Mouse (Mus musculus) brown adipose tissue, adult 24 weeks (tissue): ENCODE measurements around the gene Hmga2. TPM values are rescaled to one million over a fixed set of nuclear protein-coding genes. Genes with fewer than 3 reads are reported as not detected.

ENCODE experiments used
- H3K27ac ChIP-seq: fragments of 200-500 bp; replicated peaks from 2 replicates; pipeline ENCODE4 v1.5.1; 2012; ENCODE audit warnings: low read depth, mild to moderate bottlenecking, low read length
- H3K4me1 ChIP-seq: fragments of 200-500 bp; 2 replicates; pipeline ENCODE4 v1.6.1; 2012; ENCODE audit warnings: low read length, mixed read lengths; ENCODE audit not compliant: control insufficient read depth, insufficient read depth, insufficient read length
- H3K4me3 ChIP-seq: fragments of 200-500 bp; 2 replicates; pipeline ENCODE4 v1.5.1; 2012; ENCODE audit warnings: low read depth, mild to moderate bottlenecking, low read length, moderate library complexity; ENCODE audit not compliant: insufficient read depth
- polyA plus RNA-seq: library from polyadenylated mRNA; stranded (reverse); fragments of >200 nt; gene quantifications from 2 replicates; pipeline ENCODE4 v1.2.4, GENCODE M21; 2012; ENCODE audit not compliant: missing spikeins, insufficient read depth, insufficient read length

The Hmga2 gene
- polyA plus RNA-seq, 1 experiment = not detected

DNA sequence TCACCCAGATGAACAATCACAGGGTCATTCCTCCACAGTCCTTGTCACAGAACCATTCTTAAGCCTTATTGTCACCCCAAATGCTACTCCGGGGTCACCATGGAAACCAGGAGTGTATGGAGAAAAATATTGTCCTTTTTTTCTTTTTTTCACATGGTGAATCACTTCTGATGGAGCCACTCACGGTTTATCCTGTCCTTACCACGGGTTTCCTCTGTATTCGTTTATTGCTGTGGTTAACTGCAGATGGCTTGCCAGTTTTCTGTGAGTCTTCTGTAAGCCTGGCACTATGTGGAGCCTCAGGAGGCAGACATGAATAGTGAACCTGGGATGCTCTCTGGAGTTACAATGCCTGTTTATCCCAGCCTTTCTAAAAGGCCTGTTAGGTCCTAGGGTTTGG, 53.4 kb downstream of the Hmga2 start:
- Histone ChIP-seq H3K27ac (no peak overlapping the region), H3K4me1 (no peaks in the 10 kb centered on the region), H3K4me3 (no peak overlapping the region)

DNA sequence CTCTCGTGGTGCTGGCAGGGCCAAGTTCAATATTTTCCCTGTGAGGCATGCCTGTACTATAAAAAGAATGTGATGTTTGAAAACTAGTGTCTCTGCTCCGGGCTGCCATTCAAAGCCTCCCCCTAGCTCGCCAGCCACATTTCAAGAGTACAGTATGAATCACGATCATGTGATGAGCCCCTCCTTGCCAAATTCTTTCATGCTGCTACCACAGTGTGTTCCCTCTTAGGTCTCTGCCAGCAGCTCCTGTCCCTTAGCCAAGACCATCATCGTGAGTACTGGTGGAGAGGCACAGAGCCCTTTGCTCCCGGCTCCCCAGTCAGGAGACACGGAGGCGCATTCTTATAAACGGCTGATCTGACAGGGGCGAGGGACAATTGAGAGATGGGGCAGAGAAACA, 54.2 kb downstream of the Hmga2 start:
- Histone ChIP-seq H3K27ac (no peak overlapping the region), H3K4me1 (no peaks in the 10 kb centered on the region), H3K4me3 (no peak overlapping the region)

DNA sequence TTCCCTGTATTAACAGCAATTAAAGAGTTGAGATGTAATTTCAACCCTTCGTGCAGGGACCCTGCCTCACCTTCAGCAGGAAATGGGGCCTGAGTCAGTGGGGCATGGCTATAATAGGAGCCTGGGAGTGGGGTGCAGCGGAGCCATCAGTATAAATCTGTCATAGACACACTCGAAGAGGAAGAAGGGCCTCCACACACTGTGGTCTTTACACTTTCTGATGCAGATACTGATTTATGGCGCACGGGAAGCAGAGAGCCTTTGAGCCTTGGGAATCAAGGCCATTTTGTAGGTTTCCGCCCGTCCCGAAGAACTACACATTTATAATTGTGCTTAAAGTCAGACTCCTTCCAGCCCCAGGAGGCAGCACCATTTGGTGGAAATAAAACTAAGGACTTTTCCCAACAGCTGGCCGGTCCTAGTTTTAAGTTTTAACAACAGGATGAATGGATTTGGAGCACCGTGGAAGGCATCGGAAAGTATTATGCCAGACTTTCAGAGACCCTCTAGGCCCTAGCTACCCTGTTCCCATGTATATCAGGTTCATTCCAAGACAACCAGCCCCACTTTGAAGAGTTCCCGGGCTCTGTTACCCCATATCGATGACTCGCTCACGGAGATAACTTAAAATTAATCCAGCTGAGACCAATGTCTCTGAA, 55.2 kb downstream of the Hmga2 start:
- Histone ChIP-seq H3K27ac (no peak overlapping the region), H3K4me1 (no peaks in the 10 kb centered on the region), H3K4me3 (no peak overlapping the region)

DNA sequence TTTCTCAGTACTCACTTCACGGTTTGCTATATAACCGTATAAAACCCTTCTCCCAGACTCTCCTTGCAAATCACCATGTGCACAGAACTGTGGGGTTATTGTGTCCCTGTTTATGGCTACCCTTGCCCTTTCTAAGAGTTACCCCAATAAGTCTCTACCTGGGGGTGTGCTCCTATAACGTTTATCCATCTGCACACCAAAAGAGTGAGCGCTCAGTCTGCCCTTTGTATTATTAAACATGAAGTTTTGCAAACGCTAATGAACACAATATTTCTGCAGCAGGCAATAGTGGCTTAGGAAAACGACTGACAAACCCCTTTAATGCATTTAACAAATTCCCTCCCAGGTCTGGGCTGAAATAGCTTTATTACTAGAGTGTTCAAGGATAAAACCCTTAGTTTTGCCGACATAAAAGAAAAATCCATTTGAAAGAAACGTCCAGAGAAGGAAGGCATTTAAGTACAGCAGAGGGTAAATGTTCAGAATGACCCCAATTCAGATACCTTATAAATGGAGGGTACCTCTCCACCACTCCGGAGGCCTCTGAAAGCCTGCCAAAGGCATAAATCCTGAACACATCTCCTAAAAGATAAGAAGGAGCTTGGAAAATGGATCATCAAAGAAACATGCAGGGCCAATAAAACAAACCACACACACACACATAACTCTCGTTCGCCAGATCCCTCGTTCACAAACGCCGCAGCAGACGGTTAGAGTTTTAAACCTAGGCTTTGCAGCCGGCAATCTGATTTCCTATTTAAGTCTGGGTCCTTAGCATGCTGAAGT, 57.3 kb downstream of the Hmga2 start:
- Histone ChIP-seq H3K27ac (no peak overlapping the region), H3K4me1 (no peaks in the 10 kb centered on the region), H3K4me3 (no peak overlapping the region)

DNA sequence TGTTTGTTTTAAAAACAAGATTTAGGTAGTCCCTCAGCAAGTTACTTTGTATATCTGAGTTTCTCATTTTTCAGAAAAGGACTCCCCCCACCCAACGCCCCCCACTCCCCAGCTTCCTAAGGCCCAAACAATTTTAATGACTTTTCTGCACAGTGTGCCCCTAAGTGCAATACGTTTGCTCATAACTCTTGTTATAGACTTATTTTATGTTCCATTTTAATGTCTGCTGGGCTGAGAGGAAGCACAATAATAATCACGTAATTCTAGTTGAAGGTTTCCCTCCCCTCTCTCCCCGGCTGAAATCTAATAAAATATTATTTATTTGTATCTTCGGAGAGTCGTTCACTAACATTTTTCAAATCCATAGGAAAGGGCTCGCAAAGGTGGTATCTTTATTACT, 58.1 kb downstream of the Hmga2 start:
- Histone ChIP-seq H3K4me1 (no peaks in the 10 kb centered on the region), H3K27ac (no peak overlapping the region)

DNA sequence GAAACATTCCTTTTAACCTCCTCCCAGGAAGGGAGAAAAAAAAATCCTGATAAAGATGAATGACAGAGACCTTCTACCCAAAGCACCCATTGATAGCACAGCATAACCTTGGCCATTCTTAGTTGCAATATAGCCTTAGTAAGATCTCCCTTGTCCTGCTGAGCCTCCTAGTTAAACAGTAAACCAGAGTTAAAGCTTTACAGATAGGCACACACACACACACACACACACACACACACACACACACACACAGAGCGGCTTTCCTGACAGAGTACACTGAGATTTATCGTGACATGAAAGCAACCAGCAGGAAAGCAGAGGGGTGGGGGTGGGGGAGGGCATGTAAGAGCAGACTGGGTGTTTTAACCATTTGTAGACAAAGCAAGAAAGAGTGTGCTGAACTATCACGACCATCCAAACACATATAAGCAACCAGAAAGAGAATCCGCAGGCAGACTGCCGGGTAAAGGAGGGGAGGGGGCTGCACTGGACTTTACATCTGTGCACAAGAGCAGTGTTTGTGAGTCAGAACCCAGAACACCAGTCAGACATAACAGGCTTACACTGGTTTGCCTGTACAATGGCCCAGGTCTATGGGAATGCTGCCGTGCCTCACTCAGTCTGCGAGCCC, 58.7 kb downstream of the Hmga2 start:
- no peak overlapping the region for H3K4me3 ChIP-seq
- no peak overlapping the region for H3K27ac ChIP-seq

More for the DNA sequence above, 58.1 kb downstream of the Hmga2 start:
- no peak overlapping the region for H3K4me3 ChIP-seq

DNA sequence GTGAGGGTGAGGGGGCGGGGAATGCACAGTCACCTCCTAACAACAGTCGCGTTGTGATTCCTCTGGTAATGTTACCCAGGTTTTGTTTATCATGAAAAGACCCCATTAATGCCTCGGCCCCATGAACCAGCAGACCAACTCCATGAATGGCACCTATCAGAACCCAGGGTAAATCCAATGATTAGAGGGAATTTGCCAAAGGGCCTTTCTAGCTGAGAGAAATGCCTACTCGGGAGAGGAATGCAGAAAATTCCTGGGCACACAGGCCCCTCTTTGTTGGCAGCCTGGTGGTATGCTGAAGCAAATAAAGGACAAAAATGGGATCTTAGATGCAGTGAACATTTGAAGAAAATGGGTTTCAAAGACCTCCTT, 59.2 kb downstream of the Hmga2 start:
- Histone ChIP-seq H3K4me3 (no peak overlapping the region), H3K4me1 (no peaks in the 10 kb centered on the region), H3K27ac (no peak overlapping the region)

More for the DNA sequence above, 58.7 kb downstream of the Hmga2 start:
- no peaks in the 10 kb centered on the region for H3K4me1 ChIP-seq

DNA sequence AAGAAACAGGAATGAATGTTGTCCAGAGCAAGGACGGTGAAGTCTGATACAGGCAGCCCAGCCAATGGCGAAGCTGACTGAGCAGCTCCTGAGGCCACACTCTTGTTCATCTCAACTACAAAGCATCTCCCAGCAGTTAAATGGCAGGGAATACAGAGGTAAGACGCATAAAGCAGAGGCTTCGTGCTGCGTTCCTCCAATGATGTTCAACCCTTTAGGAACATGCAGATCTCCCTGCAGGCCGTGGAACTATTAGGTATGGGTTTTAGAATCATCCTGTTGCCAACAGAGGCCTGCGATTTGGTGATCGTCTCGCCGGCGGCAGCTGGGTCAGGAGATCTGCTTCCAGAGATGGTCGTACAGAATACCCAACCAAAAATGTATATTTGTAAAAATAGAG, 59.6 kb downstream of the Hmga2 start:
- H3K27ac ChIP-seq = no peak overlapping the region
- no peaks in the 10 kb centered on the region for H3K4me1 ChIP-seq

DNA sequence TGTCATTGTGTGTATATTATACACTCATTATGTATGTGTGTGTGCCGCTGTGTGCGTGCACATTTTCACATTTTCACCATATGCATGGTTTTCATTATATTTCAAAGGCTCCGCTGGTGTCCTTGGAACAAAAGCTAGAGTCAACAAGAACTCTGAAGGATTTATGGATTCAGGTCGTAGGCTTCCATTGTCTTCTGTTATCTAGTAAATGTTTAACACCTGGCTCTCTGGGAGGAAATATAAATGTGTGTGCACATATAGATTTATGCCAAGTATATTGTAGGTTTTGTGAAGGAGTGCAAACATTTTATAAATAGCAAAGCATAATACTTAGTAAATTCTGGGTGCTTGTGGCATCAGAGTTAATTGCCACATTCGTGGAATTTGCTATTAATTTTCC, 64.1 kb downstream of the Hmga2 start:
- no peak overlapping the region for H3K27ac ChIP-seq
- H3K4me3 ChIP-seq = no peak overlapping the region
- no peaks in the 10 kb centered on the region for H3K4me1 ChIP-seq

More for the DNA sequence above, 59.6 kb downstream of the Hmga2 start:
- H3K4me3 ChIP-seq = no peak overlapping the region

DNA sequence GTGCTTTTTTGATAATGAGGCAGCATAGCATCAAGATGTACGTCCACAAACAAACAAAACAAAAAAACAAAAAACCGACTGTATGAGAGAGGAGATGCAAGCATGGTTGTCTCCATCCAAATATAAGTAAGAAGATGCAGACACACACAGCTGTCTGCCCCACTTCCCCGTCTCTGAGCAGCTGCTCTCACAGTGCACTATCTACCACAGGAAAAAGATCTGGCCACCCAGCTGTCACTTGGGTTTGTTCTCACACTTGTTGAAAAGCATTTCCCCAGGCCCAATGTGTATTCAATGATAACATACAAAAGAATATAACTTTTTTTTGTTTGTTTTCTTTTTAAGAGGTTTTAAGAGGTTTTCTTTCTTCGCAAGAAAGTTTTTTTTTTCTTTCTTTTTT, 65.3 kb downstream of the Hmga2 start:
- Histone ChIP-seq H3K27ac (no peak overlapping the region), H3K4me3 (no peak overlapping the region), H3K4me1 (no peaks in the 10 kb centered on the region)

DNA sequence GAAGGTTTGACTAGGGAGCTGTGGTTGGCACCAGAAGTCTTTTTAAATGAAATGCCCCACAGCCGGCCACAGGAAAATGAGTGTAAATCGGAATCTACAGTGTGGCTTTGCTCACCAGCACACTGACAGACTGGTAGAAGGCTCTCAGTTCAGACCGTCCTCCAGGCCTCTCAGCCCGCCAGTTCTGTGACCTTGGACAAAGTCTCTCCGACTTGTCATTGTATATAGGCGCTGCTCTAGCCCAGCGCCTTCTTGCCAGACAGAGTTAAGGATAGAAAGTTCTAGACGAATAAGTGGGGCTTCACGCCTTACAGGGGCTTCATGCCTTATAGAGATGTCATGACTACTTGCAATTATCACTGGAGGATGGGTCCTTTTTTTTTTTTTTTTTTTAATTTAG, 67.1 kb downstream of the Hmga2 start:
- H3K4me1 ChIP-seq = no peaks in the 10 kb centered on the region
- no peak overlapping the region for H3K27ac ChIP-seq
- no peak overlapping the region for H3K4me3 ChIP-seq

DNA sequence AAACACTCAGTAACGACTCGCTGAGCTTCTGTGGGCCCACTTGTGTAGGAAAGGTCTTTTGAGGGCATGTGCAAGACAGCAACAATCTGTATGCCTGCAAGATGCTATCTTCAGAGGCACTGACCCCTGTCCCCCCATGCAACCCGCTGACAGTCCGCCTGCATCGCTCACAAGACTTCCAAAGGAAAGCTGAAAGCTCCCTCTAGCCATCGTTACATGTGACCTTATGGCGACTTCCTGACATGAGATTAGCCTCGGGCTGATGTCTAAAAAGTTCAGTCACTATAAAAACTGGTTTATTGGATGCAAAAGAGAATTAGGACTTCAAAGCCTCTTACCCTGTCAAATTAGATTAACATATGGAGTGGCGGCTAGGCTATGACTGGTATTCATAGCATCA, 69.0 kb downstream of the Hmga2 start:
- Histone ChIP-seq H3K4me1 (no peaks in the 10 kb centered on the region), H3K27ac (no peak overlapping the region), H3K4me3 (no peak overlapping the region)

DNA sequence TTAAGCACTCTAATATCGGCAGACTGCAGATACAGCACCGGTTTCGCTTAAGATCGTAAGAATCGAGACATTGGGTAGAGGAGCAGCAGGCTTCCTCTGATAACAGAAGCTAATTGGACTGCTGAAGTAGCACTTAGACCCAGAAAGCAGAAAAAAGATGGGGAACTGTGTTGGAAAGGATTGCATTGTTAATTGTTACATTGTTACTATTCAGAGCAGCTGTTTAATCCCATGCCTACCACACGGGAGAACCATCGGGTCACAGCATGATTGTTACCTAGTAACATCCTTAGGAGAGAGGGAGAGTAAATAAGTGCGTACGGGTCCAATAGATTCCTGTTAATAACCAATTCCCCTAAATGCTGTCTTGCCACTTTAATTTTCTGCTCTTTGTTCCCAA, 70.2 kb downstream of the Hmga2 start:
- Histone ChIP-seq H3K27ac (no peak overlapping the region), H3K4me3 (no peak overlapping the region), H3K4me1 (no peaks in the 10 kb centered on the region)

DNA sequence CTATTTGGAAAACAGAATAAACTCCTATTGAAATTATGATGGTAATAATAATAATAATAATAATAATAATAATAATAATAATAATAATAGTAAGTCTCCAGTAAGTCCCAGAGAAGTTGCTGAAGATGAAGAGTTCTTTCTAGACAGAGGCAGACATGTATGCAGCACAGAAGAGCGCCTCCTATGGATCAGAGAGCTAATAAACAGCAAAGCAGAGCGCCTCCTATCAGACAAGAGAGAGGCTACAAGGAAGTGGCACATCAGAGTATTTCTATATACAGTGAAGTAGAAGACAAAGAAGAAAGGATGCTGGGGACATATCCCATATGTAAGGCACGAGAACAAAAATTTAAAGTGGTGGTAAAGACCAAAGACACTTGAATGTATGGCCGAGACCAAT, 70.9 kb downstream of the Hmga2 start:
- Histone ChIP-seq H3K27ac (no peak overlapping the region), H3K4me1 (no peaks in the 10 kb centered on the region), H3K4me3 (no peak overlapping the region)

DNA sequence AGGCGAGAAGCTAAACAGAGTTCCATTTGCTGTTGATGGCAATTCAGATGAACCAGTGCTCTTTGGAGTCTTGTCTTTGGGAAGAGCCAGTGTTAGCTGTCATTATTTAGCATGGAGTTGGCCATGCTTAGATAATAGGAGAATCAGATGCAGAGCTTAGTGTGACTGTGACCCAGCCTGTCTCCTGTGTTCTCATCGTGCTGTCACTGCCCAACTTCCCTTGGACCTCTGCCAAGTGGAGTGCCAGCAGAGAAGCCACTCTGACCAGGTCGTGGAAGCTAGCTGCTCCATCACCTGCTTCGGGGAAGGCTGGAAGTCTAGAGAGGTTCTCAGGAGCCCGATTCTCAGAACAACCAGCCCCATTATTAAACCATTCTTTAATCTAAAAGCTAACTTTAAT, 73.3 kb downstream of the Hmga2 start:
- no peaks in the 10 kb centered on the region for H3K4me1 ChIP-seq
- no peak overlapping the region for H3K27ac ChIP-seq
- no peak overlapping the region for H3K4me3 ChIP-seq

DNA sequence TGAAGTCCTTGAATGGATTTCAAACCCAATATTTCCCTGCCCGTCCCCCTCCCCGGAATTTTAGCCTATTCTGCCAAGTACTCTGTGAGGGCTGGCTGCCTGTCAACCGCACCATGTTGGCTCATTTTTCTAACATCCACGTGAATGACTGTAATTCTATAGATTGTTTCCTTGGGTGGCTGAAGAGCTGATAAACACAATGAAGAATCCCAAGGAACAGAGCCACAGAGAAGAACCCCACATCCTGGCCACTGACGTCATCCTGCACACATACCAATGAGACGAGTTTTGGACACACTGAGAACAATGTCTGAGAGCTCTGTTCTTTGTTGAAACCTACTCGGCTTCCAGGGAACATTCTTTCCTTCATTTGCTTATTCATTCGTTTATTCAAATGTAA, 74.5 kb downstream of the Hmga2 start:
- H3K4me1 ChIP-seq = no peaks in the 10 kb centered on the region
- no peak overlapping the region for H3K4me3 ChIP-seq
- no peak overlapping the region for H3K27ac ChIP-seq
